ENCODE assay signal across 8 mouse cellular contexts in genomic region chr10:4107661-4108338, GRCm38 (mm10).
DNase-seq lines count a peak whose midpoint lies in the region; ATAC-seq and TF ChIP-seq lines count a peak whose summit lies in the region.

No protein-coding gene starts in this region.

- intact Hi-C loops in left cerebral cortex, adult 2 months (cut with DNase I) = no loop called here

- H3K4me3 ChIP-seq in layer of hippocampus, adult 2 months = no peak overlapping the region
- H3K4me3 ChIP-seq in hindbrain, postnatal 0 days (ENCODE audit: low read length) = no peak overlapping the region
- no peak overlapping the region for H3K4me3 ChIP-seq in liver, embryonic 15.5 days (replicated peaks)
- H3K4me3 ChIP-seq in left cerebral cortex, adult 2 months = no peak overlapping the region

- no peak overlapping the region for H3K9ac ChIP-seq in hindbrain, postnatal 0 days (replicated peaks; ENCODE audit: low read length)
- H3K9ac ChIP-seq in liver, embryonic 15.5 days = no peak overlapping the region

- H3K27me3 ChIP-seq in hindbrain, postnatal 0 days (ENCODE audit: insufficient read depth, low read length) = no peaks in the 10 kb centered on the region
- H3K27me3 ChIP-seq in liver, embryonic 15.5 days = no peaks in the 10 kb centered on the region

- WGBS in hindbrain, postnatal 0 days = 33% methylated on average over 7 of the region's 7 CpGs
- WGBS in liver, embryonic 15.5 days (ENCODE audit: insufficient replicate concordance) = 42% methylated on average over 7 of the region's 7 CpGs

- peak; percentile 24; the same call in 1 of the 2 replicates for ATAC-seq in hindbrain, postnatal 0 days
- peak; percentile 63 for ATAC-seq in liver, embryonic 15.5 days (ENCODE audit: insufficient read depth)

- peaks cover 12% of the 10 kb centered on the region for H3K4me1 ChIP-seq in hindbrain, postnatal 0 days (ENCODE audit: insufficient read depth, low read length)
- peaks cover 25% of the 10 kb centered on the region; the same call in 1 of the 2 replicates for H3K4me1 ChIP-seq in liver, embryonic 15.5 days (replicated peaks)

- no peak overlapping the region for H3K27ac ChIP-seq in layer of hippocampus, adult 2 months
- no peak overlapping the region for H3K27ac ChIP-seq in hindbrain, postnatal 0 days
- 0 out of 2 replicates have a peak overlapping the region, but pooled peaks have one; percentile 1 for H3K27ac ChIP-seq in liver, embryonic 15.5 days (replicated peaks)
- no peak overlapping the region for H3K27ac ChIP-seq in left cerebral cortex, adult 2 months

- H3K4me2 ChIP-seq in hindbrain, postnatal 0 days (ENCODE audit: low read depth, low read length) = no peak overlapping the region
- no peak overlapping the region for H3K4me2 ChIP-seq in liver, embryonic 15.5 days

- H3K9me3 ChIP-seq in hindbrain, postnatal 0 days (ENCODE audit: low read length) = no peaks in the 10 kb centered on the region
- H3K9me3 ChIP-seq in liver, embryonic 15.5 days (replicated peaks) = no peaks in the 10 kb centered on the region

- 0 out of 2 replicates have a peak, but pooled peaks have one; percentile 8 for TF ChIP-seq CTCF in layer of hippocampus, adult 2 months (conservative IDR thresholded peaks at IDR 0.05)
- no peak; the same call in 1 of the 2 replicates for TF ChIP-seq CTCF in hindbrain, postnatal 0 days (IDR thresholded peaks at IDR 0.05; ENCODE audit: low read depth)
- TF ChIP-seq CTCF in left cerebral cortex, adult 2 months (IDR thresholded peaks at IDR 0.05) = no peak; the same call in 1 of the 2 replicates

- DNase-seq in layer of hippocampus, adult 2 months (ENCODE audit: low spot score in 2 of 2) = no peak
- DNase-seq in layer of hippocampus, postnatal 14 days (ENCODE audit: low spot score in 2 of 2) = no peak
- peak; percentile 43 for DNase-seq in forelimb bud, embryonic 11.5 days (ENCODE audit: low read depth, low spot score)
- peak; percentile 30 for DNase-seq in hindbrain, postnatal 0 days (ENCODE audit: low spot score)
- peak; percentile 77 for DNase-seq in retina, postnatal 1 day
- no peak for DNase-seq in thymus, postnatal 36 days
- DNase-seq in left cerebral cortex, adult 2 months (ENCODE audit: extremely low spot score in 1 of 2, low spot score in 2 of 2) = no peak

- no peaks in the 10 kb centered on the region for H3K36me3 ChIP-seq in hindbrain, postnatal 0 days (ENCODE audit: insufficient read depth, low read length)
- H3K36me3 ChIP-seq in liver, embryonic 15.5 days (replicated peaks) = peaks cover 45% of the 10 kb centered on the region

Comparison
In these comparisons a context has a peak if more than half of its experiments do, and no peak if none do; other contexts are left out.
1. DNase-seq: peak in forelimb bud, embryonic 11.5 days (single experiment), hindbrain, postnatal 0 days (single experiment) and retina, postnatal 1 day (single experiment); none in layer of hippocampus, adult 2 months (0 of 2), layer of hippocampus, postnatal 14 days (0 of 2), thymus, postnatal 36 days (0 of 2) and left cerebral cortex, adult 2 months (0 of 2).